Mouse (Mus musculus) cerebellum, adult 2 months (tissue): ENCODE results near the gene Lrrc55.

Experiments
- CTCF ChIP-seq: fragments of 200-500 bp; IDR thresholded peaks from 2 replicates; pipeline ENCODE4 v1.5.1; 2011; ENCODE audit warnings: low read depth, mild to moderate bottlenecking, control low read depth, low read length, moderate library complexity, borderline replicate concordance; ENCODE audit not compliant: insufficient read depth
- POLR2A ChIP-seq: fragments of 200-500 bp; IDR thresholded peaks from 2 replicates; pipeline ENCODE4 v1.6.1; 2011; ENCODE audit warnings: low read length, control low read depth, borderline replicate concordance; ENCODE audit not compliant: insufficient read depth

GRCm38 (mm10) chr2:85246506-85247082 lies 49.6 kb upstream of the Lrrc55 start:
- TF ChIP-seq CTCF (peak; percentile 97), POLR2A (no peak)
